Mouse (Mus musculus): ENCODE measurements around the gene Olfr1348.
"Not testable (repeated sequence)": the region's sequence is repeated elsewhere in the genome, so short reads cannot be mapped to it uniquely, and the experiment has no call there.

The Olfr1348 gene

GRCm38 (mm10) chr7:6508648-6509047 lies at the start of gene Olfr1348:
Gene Olfr1348, minus strand, starts transcription at chr7:6508748.
- DNase-seq (ENCODE audit: low spot score), result no peak

- DNase-seq (ENCODE audit: low spot score), result no peak
These were observed 17.6 kb upstream of the Olfr1348 start for GRCm38 (mm10) chr7:6526141-6526540.

GRCm38 (mm10) chr7:6525001-6525400 lies 16.5 kb upstream of the Olfr1348 start:
- no peak for DNase-seq (ENCODE audit: low spot score)

GRCm38 (mm10) chr7:6522850-6523249 lies 14.3 kb upstream of the Olfr1348 start, which contains the start of gene Olfr1349:
Gene Olfr1349, minus strand, starts transcription at chr7:6522950.
- DNase-seq (ENCODE audit: low spot score), result no peak

- DNase-seq (ENCODE audit: low spot score), result no peak
These were observed 13.1 kb upstream of the Olfr1348 start for GRCm38 (mm10) chr7:6521666-6522065.

GRCm38 (mm10) chr7:6499655-6500054 lies 8.9 kb downstream of the Olfr1348 start, which contains the start of gene Olfr1347:
Gene Olfr1347, minus strand, starts transcription at chr7:6499755.
- DNase-seq (ENCODE audit: low spot score), result no peak

GRCm38 (mm10) chr7:6486841-6487240 lies 21.7 kb downstream of the Olfr1348 start, which contains the start of gene Olfr5:
Gene Olfr5, minus strand, starts transcription at chr7:6486941.
- DNase-seq (ENCODE audit: low spot score), result no peak

- not testable (repeated sequence) for DNase-seq (ENCODE audit: low spot score)
These were observed 30.9 kb downstream of the Olfr1348 start for GRCm38 (mm10) chr7:6477633-6478032.

- no peak for DNase-seq (ENCODE audit: low spot score)
These were observed 41.6 kb downstream of the Olfr1348 start, which contains the start of gene Olfr1346 for GRCm38 (mm10) chr7:6466951-6467350. Gene Olfr1346, plus strand, starts transcription at chr7:6467101.

- DNase-seq (ENCODE audit: low spot score), result no peak
These were observed 52.1 kb downstream of the Olfr1348 start for GRCm38 (mm10) chr7:6456399-6456798.

GRCm38 (mm10) chr7:6455868-6456267 lies 52.7 kb downstream of the Olfr1348 start, which contains the start of gene Olfr1336:
Gene Olfr1336, plus strand, starts transcription at chr7:6456168.
- DNase-seq (ENCODE audit: low spot score), result no peak
